Mouse (Mus musculus) c-Kit-positive CD71-negative TER-119-negative erythroid progenitor cells, embryonic 14.5 days (primary cell): ENCODE measurements around the gene Prg4.

ENCODE experiments used
- DNase-seq: peaks from one replicate; pipeline ENCODE4 v3.0.0-alpha.2; 2013; ENCODE audit warnings: low read depth

Gene Prg4

DNA sequence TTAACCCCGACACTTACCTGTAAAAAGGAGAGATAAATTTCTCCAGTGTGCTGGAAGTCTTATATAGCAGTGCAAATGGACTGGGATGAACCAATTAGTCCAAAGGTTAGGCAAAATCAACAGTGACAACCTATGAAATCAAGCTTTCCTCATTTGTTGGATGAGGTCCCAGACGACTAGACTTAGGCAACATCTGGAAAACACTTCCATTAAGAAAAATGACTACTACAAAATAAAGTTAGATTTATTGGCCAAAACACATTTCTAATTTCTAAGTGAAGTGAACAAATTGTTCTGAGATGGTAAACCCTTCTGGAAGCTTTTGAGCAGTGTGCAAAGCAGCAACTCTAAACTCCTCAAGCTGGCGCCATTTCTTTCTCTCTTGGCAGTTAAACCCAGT, at the start of gene Prg4:
TSS of gene Prg4 (minus strand) at position 34 of the 400 bp plus-strand sequence.
- no peak for DNase-seq

DNA sequence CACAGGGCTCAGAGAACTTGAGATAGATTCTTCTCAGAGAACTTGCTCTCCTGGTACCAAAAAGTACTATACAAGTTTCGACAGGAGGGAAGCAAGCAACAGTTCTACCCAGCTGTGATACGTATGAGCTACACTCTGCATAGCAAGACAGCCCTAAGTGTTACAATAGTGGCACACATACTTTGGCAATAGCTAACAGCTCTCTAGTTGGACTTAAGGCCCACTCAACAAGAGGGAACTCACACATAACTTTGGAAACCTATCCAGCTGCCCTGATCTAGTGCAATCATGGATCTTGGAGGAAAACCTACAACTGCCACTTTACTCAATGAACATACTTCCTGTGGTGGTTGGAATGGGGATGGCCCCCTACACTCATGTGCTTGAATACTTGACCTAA, 47.1 kb upstream of the Prg4 start:
- DNase-seq = no peak

DNA sequence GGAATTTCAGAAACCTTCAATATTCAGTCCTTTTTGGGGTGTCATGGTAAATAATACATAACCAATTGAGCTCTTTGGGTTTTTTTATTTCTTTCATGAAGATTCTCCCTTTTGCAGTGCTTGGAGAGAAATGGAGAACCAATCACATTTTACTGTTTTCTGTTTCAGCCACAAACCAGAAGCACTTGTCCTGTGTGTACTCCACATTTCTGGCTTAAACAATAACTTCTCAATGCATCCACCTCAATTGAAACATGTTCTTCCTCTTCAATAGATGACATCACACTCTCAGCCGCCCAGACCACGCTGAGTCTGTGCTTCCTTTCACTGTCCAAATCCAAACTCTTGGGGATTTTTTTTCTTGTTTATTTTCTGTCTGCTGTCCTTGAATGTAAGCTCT, 39.8 kb upstream of the Prg4 start:
- no peak for DNase-seq

DNA sequence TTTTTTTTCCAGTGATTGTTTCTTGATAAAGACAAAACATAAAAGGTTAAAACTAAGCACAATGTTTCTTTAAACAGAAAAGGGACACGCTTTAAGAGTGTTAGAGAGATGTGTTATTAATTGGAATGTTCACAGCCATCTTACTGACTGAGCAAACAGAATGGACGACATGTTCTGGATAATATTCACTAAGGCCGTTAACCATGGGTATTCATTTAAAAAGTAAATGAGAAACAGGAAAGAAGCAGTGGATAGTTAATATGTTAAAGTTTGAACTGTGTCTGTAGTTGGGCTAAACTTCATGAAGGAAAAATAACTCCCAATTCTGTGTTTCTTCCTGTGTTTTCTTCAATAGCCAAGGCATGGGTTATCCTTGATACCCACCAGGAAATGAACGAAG, 37.4 kb upstream of the Prg4 start:
- DNase-seq = no peak

DNA sequence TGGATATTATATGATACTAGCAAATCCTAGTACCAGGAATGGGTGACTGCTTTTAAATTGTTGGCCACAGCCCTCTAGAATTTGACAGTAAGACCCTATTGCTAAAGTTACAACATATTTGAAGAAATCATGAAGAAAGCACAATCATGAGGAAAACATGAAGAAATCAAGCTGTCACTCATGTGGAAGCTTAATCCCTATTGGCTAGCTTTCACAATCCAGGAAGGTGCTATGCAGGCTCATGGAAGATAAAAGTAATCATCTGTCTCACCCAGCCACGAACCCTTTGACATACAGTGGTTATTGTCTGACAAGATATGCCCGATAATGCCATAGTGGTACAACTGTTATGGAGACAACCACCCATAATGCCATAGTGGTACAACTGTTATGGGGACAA, 32.2 kb upstream of the Prg4 start:
- DNase-seq = no peak

DNA sequence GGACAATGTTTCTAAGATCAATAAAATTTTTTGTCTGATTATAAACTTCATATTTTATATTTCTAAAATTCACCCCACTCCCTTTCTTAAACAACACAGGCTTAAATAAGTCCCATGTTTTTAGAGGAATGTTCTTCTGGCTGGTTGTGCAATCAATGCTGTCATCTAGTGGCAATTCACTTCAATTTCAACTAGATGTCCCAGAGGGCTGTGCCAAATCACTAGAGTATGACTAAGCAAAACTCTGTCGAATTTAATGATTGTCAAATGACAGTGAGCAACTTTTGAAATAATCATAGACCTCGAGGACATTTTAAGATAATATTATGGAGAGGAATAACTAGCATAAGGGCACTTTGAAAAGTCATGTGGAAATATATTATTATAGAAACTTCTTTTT, 31.7 kb upstream of the Prg4 start:
- DNase-seq = no peak

DNA sequence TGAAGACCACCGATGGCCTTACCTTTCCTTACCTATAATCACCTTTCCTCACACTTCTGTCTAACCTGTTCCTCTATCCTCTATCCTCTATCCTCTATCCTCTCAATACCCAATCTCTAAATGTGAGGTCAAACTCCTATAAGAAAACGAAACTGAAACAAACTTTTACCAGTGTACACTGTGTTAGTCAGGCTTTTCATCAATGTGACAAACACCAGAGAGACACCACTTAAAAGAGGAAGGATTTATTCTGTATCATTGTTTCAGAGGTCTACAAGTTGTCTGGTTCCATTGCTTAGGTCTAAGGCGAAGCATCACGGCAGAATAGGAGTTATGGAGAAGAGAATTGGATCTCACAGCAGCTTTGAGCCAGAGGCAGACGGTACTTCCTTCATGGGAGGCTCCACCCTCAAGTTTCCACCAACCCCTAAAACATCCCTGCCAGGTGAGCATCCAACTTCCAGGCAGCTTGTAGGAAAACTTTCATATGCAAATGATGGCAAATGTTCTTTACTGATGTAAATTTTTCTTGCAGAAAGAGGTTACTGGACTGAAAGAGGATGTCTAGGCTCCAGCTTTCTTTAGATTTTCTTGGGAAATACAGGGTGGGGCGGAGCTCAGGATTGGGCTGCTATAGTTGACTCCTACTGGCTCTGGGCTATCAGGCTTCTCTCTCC, 30.8 kb upstream of the Prg4 start:
- no peak for DNase-seq

DNA sequence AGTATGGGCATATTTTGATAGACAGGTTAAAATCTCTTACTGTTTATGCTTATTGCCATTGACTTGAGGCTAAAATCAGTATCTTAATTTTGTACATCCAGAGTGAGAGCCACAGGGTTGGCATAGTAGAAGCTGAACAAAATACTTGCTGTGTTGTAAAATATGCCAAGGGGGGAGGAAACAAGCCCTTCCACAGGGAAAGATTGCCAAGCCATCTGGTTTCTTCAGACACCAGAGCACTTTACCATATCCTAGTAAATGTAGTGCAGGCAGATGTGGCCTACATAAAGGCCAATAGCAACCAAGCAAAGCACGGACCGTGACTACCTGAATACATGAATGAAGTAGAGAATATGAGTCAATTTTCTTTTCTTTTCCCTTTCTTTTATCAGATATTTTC, 23.2 kb upstream of the Prg4 start:
- no peak for DNase-seq

DNA sequence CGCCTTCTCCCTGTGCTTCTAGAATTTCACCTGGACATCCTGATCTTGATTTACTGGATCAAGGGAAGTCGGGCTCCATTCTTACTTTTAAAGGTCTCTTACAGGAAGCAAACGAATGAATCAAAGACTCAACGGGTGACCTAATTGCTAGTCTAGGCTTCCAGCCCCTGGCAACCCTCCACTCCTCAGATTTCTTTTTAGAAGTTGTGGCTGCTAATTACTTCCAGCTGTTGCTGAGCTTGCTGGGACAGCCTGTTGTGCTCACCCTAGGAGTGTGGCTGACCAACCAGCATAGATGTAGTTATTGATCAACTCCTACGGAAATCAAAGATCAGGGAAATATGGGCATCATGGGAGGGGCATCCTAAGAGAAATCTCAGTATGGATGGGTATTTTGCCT, 14.7 kb upstream of the Prg4 start:
- DNase-seq = no peak

DNA sequence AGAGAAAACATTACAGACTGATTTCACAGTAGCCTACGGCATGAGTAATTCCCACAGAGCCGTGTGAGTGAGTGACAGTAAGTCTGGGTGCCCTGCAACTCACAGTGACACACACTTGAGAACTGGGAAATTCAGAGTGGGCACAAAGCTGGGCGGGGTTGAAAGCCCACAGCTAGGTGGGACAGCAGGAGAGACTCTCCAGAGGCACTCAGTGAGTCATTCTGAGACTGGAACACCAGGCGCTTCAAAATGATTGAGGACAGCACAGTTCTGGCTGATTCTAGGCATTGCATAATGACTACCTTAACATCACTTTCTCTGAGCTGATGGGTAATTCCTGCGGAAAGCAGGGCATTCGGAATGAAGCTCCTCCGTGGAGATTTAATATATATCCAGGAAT, 6.6 kb upstream of the Prg4 start:
- no peak for DNase-seq

DNA sequence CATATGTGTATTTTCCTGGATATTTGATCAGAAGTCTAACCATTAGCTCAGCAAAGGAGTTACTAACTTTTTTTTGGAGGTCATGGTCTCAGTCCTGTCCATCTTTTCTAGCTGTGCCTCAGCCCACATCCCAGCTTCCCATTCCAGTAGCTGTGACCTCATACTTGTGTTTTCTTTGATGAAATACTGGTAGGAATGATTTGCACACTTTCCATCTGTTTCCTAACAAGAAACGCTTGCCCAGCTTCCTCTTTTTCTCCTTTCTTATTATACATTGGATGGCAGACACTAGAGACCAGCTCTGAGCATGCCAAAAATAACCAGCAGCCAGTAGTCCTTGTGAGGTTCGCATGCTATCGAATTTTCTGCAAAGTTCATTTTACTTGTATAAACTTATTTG, 4.0 kb upstream of the Prg4 start:
- no peak for DNase-seq

DNA sequence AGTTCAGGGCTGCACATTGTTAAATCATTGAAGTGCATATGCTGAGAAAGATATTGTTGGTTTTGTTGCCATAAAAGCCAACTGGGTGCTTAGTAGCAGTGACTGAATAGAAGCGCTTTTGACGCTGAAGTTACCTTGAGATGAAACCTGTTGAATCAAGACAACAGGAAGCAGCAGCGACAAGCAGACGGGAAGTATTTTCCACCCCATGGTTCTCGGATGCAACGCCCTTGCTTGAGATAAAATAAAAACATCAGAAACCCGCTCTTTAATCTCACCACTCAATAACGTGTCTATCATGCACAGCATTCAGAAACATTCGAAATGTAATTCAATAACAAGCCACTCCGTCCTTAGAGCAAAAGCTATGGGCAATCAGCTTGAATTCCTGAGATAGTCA, 601 bp downstream of the Prg4 start:
- no peak for DNase-seq

DNA sequence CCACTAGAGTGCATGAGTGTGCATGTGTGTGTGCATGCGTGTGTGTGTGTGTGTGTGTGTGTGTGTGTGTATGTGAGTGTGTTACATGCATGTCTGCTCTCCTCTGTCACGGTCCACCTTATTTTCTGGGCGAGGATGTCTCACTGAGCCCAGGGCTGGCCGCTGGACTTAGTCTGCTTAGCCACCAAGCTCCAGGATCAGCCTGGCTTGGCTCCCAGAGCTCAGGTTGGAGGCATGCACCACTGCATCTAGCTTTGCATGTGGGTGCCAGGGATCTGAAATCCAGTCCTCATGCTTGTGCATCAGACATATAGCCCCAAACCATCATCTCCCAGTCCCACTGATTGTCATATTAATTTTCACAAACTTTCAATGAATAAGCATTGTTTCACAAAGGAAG, 2.3 kb downstream of the Prg4 start:
- DNase-seq = no peak

DNA sequence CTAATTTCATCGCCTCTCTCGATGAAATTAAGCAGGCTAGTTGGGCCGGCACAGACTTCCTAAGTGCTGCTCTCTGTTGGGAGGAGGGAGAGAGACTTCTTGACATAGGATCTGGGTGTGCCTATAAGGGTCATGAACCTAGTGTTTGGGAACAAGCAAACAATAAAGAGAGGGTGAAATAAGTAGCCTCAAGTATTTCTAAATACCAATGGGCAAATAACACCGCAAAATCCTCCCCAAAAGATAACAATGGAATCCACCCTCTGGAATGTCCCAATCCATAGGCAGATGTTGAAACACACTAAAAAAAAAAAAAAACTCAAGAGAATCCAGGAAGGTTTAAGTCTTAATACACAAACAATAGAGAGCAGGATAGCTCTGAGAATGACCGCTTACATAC, 2.9 kb downstream of the Prg4 start:
- DNase-seq = no peak

DNA sequence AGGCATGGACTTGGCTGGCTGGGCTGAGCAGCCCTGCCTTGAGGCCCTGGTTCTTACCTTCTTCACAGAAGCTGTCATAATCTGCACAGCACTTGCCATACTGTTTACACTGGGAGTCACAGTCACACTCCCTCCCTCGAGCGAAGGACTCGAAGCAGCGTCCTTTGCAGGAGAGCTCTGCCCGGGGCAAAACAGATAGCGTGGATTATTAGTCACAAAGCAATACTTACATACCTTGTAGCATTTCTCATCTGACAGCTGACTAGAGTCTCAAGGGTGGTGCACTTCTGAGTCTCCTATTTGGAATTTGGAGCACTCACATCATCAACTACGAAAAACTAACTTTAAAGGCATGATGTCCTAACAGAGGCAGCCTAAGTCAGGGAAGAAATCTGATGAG, 5.4 kb downstream of the Prg4 start:
- no peak for DNase-seq

DNA sequence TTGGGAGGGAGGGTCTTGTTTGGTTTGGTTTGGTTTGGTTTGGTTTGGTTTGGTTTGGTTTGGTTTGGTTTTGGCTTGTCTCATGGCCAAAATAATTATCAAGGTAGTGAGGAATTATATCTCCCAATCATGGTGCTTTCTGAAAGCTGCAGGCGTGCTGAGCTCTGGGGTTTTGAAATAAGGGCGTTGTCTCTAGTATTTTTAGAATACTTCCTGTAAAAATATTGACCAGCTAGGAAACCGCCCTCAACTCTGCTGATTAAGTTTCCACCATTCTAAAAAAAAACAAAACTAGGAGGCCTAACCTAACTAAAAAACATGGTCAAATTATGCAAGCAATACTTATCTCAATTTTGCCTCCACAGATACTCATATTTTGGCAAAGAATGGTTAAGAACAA, 6.4 kb downstream of the Prg4 start:
- DNase-seq = no peak

DNA sequence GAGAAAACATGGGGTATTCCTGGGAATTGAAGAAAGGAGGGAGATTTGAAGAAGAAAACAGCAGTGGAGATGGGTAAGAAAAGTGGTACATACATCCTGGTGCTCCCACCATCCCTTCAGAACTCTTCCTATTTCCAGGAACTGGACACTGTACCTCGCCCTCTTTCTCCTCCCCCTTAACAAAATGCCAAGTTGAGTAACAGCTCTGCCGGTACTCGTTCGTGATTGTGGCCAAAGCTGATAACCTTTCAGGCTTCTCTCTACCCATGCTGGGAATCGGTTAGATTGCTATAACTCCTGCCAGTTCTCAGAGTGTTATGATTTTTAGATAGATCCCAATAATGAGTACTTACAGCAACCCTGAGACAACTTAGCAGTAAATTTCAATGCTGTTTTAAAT, 7.0 kb downstream of the Prg4 start:
- no peak for DNase-seq

DNA sequence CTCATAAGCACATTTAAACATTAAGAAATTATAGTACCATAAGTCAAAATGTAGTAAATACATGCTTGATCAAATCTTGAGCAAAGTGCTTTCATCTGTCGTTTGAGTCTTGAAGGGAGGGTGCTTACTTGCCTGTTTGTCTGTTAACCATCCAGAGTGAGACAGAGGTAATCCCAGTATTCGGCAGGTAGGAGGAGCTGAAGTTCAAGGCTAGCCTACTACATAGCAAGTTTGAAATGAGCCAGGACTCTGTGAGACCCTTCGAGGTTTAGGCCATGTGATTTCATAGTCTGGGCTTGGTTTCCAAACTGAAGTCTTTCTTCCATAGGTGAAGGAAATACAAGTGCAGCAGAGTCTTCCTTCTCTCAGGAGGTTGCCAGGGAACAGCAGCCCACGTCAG, 24.2 kb downstream of the Prg4 start:
- no peak for DNase-seq

DNA sequence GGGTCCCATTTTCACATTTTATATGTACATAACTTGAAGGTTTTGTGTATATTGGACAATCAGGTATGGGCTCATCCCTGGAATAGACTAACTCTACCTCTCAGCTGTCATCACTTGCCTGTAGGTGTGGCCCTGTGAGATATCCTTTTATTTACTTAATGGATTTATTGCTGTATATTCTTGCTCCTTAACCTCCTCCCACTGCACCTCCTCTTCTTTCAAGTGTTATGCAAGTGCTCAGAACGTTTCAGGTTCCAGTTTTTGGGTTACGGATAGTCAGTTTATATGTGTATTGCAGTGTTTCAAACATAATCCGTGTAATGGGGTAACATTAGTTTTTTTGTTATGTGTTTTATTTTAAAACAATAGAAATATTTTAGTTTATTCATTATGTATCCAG, 27.3 kb downstream of the Prg4 start:
- DNase-seq = no peak

DNA sequence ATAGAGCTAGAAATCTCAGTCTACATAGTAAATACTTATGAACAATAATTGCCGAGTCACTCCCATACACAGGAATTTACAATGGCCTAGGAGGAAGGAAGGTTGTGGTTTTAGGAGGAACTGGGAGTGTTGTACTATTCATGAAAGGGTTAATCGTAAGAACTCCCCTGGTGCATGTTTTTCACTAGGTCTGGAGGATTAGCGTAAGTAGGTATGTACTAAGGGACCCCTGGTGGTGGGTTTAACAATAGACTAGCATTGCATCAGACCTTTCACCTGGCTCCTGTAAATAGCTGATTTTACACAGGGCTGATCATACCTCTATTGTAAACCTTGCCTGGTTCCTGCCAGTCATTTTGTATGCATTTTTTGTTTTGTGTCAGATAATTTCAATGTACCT, 39.7 kb downstream of the Prg4 start:
- DNase-seq = no peak

DNA sequence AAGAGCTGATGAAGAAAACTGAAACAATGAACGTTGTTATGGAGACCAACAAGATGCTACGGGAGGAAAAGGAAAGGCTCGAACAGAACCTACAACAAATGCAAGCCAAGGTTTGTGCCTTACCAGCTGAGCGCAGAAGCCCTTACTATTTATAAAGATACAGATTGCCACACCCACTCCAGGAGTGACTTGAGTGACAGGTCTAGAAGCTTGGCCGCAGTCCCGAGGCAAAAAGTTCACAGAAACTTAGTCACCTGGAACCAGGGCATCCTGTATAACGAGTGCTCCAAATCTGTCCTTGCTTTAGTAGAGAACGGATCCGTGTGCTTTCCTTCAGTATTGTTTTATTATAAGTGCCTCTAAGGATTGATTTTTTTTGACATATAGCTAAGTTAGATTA, 40.3 kb downstream of the Prg4 start:
- DNase-seq = no peak

DNA sequence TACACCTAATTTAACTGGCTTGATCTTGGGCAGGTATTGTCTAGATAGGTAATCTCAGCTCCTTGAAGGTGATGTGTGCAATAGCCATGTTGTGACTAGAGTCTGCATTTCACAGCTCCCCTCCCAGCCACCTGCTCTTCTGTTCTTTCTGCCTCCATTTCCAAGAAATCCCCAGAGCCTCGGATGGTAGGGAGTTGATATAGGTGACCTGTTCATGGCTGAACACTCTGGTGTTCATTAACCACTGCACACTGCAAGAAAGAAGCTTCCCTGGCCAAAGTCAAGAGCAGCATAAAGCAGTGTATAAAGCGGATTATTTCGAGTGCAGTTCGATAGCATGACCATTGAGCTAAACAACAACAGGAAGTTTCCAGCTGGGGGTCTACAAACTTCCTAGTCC, 47.5 kb downstream of the Prg4 start:
- DNase-seq = no peak

DNA sequence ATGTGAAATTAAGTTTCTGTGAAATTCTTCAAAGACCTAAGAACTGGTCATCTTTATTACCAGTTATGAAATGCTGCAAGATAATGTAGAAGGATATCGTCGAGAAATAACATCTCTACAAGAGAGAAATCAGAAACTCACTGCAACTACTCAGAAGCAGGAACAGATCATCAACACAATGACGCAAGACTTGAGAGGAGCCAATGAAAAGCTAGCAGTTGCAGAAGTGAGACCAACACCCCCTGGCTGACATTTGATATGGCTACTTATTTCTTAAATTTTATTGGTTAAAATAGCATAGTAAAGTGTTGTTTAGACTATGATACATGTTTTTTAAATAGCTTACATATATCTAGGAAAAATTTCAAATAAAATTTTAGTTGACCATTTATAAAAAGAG, 50.0 kb downstream of the Prg4 start:
- no peak for DNase-seq

DNA sequence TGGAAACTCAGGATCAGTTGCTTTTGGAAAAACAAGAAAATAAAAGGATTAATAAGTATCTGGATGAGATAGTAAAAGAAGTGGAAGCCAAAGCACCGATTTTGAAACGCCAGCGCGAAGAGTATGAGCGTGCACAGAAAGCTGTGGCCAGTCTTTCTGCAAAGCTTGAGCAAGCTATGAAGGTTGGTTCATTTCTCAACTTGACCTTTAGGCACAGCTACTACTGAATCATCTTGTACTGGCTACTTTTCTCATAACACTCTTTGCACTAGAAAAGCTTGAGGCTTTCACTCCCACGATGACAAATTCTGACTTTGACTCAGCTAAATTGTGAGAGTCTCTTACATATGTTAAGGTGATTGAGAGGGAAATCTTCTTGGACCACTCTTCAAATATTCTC, 56.0 kb downstream of the Prg4 start:
- DNase-seq = no peak

DNA sequence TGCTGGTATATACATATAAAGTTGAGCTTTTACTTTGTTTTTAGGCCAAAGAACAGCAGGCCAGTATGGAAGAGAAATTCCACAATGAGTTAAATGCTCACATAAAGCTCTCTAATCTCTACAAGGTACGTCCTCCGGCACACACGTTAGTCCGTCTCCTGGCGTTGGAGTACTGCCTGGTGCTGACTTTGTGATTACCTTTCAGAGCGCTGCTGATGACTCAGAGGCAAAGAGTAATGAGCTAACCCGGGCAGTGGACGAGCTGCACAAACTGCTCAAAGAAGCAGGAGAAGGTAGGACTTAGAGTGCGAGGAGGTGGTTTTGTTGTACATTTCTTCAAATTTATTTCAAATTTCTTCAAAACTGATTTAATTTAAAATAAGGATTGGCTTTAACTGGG, 58.7 kb downstream of the Prg4 start:
- DNase-seq = no peak
